Mouse (Mus musculus) myocyte (in vitro differentiated cells): Measurements from ENCODE around the gene Auts2.
"Not testable (repeated sequence)": the region's sequence is repeated elsewhere in the genome, so short reads cannot be mapped to it uniquely, and the experiment has no call there.

Source experiments
- CEBPB ChIP-seq: IDR thresholded peaks from 2 replicates; pipeline ENCODE4 v1.6.1; 2011; ENCODE audit warnings: mild to moderate bottlenecking, moderate library complexity; ENCODE audit not compliant: poor library complexity, insufficient read depth, severe bottlenecking
- E2F4 ChIP-seq: IDR thresholded peaks from one replicate; pipeline ENCODE4 v1.6.1; 2011; ENCODE audit warnings: mild to moderate bottlenecking, control low read depth, moderate library complexity; ENCODE audit not compliant: insufficient read depth
- MAX ChIP-seq: IDR thresholded peaks from one replicate; pipeline ENCODE4 v1.6.1; 2011; ENCODE audit warnings: low read depth, mild to moderate bottlenecking, control low read depth
- MYOD1 ChIP-seq, 3 experiments: IDR thresholded peaks; one replicate each; pipeline ENCODE4 v1.6.1; 2011; ENCODE audit warnings: control low read depth in 2 of 3, low read depth in 2 of 3, mild to moderate bottlenecking in 2 of 3, moderate library complexity in 1 of 3; ENCODE audit not compliant: insufficient read length in 2 of 3, control insufficient read depth in 1 of 3
- MYOG ChIP-seq, 3 experiments: IDR thresholded peaks; one replicate each; pipeline ENCODE4 v1.6.1; 2011; ENCODE audit warnings: control low read depth in 2 of 3, low read depth in 2 of 3, mild to moderate bottlenecking in 2 of 3; ENCODE audit not compliant: insufficient read length in 2 of 3, control insufficient read depth in 1 of 3, insufficient read depth in 1 of 3
- POLR2A ChIP-seq: IDR thresholded peaks from one replicate; pipeline ENCODE4 v1.6.1; 2011; ENCODE audit warnings: low read depth, mild to moderate bottlenecking, control low read depth, moderate library complexity; ENCODE audit not compliant: insufficient read length
- POLR2AphosphoS2 ChIP-seq: IDR thresholded peaks from one replicate; pipeline ENCODE4 v1.6.1; 2011; ENCODE audit warnings: low read depth, control low read depth; ENCODE audit not compliant: insufficient read length
- SRF ChIP-seq: IDR thresholded peaks from one replicate; pipeline ENCODE4 v1.6.1; 2011; ENCODE audit warnings: low read depth; ENCODE audit not compliant: control insufficient read depth, insufficient read length
- TCF12 ChIP-seq: IDR thresholded peaks from one replicate; pipeline ENCODE4 v1.6.1; 2011; ENCODE audit warnings: mild to moderate bottlenecking, control low read depth; ENCODE audit not compliant: poor library complexity, insufficient read depth, severe bottlenecking
- TCF3 ChIP-seq: IDR thresholded peaks from one replicate; pipeline ENCODE4 v1.6.1; 2011; ENCODE audit warnings: low read depth, control low read depth; ENCODE audit not compliant: insufficient read length
- USF1 ChIP-seq: IDR thresholded peaks from one replicate; pipeline ENCODE4 v1.6.1; 2011; ENCODE audit warnings: low read depth, mild to moderate bottlenecking, control low read depth, moderate library complexity

GRCm38 (mm10) chr5:132560771-132561170 lies 17.6 kb upstream of the Auts2 start:
- not testable (repeated sequence) for TF ChIP-seq POLR2AphosphoS2; MYOD1 (IDR thresholded peaks at IDR 0.05; ENCODE audit: control insufficient read depth in 1 of 3, insufficient read length in 2 of 3, low read depth in 2 of 3); E2F4; POLR2A; TCF12; MAX; MYOG (IDR thresholded peaks at IDR 0.05; ENCODE audit: control insufficient read depth in 1 of 3, insufficient read depth in 1 of 3, insufficient read length in 2 of 3, low read depth in 2 of 3); SRF; TCF3; CEBPB; USF1
